Mouse (Mus musculus) thymus, adult 2 months (tissue): ENCODE results near the gene Nup62. TPM values are rescaled to one million over a fixed set of nuclear protein-coding genes. Genes with fewer than 3 reads are reported as not detected.

Experiments
- DNase-seq: peaks from one replicate; pipeline ENCODE4 v3.0.0; 2021
- H3K27ac ChIP-seq: fragments of 200-500 bp; 2 replicates; pipeline ENCODE4 v1.5.1; 2012; ENCODE audit warnings: low read length, control low read depth; ENCODE audit not compliant: control insufficient read depth, insufficient read depth
- H3K27me3 ChIP-seq: fragments of 200-500 bp; 2 replicates; pipeline ENCODE4 v1.6.1; 2012; ENCODE audit warnings: mild to moderate bottlenecking, low read length, moderate library complexity, mixed read lengths; ENCODE audit not compliant: control insufficient read depth, insufficient read depth
- H3K36me3 ChIP-seq: fragments of 200-500 bp; 2 replicates; pipeline ENCODE4 v1.6.1; 2012; ENCODE audit warnings: mild to moderate bottlenecking, low read length, moderate library complexity; ENCODE audit not compliant: control insufficient read depth, insufficient read depth
- H3K4me1 ChIP-seq: fragments of 200-500 bp; replicated peaks from 2 replicates; pipeline ENCODE4 v1.6.1; 2012; ENCODE audit warnings: low read length; ENCODE audit not compliant: control insufficient read depth, insufficient read depth
- H3K4me3 ChIP-seq: fragments of 200-500 bp; 2 replicates; pipeline ENCODE4 v1.5.1; 2012; ENCODE audit warnings: mild to moderate bottlenecking, low read length, control low read depth, moderate library complexity; ENCODE audit not compliant: control insufficient read depth, insufficient read depth
- CTCF ChIP-seq: fragments of 200-500 bp; IDR thresholded peaks from 2 replicates; pipeline ENCODE4 v1.5.1; 2012; ENCODE audit warnings: mild to moderate bottlenecking, control low read depth, low read length, moderate library complexity, borderline replicate concordance; ENCODE audit not compliant: control insufficient read depth, poor library complexity, insufficient read depth; ENCODE audit errors: extremely low read depth
- POLR2A ChIP-seq: fragments of 200-500 bp; IDR thresholded peaks from 2 replicates; pipeline ENCODE4 v1.6.1; 2012; ENCODE audit warnings: mild to moderate bottlenecking, low read length, control low read depth, moderate library complexity; ENCODE audit not compliant: control insufficient read depth, poor library complexity, insufficient read depth; ENCODE audit errors: extremely low read depth
- WGBS: fragments of 180-500 bp; shearing (Covaris S2); methylation state at CpG from one replicate; pipeline ENCODE4 v1.1.7; 2018; 5-methylcytosine and 5-hydroxymethylcytosine counted together
- polyA plus RNA-seq: library from polyadenylated mRNA; depleted of rRNA; stranded (reverse); fragments of >200 nt; gene quantifications from 2 replicates; pipeline ENCODE4 v1.2.3, GENCODE M21; 2012

Gene Nup62
- polyA plus RNA-seq, 1 experiment, result 189 TPM

DNA sequence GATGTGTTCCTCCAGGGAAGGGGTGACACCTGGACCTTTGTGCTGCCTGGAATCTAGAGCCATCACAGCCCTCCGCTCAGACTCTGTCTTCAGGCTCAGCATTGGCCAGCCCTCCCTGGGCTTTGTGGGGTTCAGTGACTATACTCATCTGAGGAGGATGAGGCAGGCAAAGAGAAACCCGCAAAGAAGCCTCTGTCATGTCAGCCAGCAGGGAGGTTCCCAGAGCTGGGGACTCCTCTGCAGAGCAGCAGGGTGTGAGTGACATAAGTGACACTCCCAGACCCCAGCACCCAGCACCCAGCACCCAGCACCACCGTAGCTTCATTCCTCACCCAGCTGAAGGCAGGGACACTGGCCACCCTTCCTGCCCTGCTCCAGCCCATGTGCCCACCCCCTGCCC is 26.4 kb upstream of the Nup62 start:
- TF ChIP-seq POLR2A, result no peak
- no peak overlapping the region for H3K27ac ChIP-seq
- 80% methylated on average over 3 of the region's 3 CpGs for WGBS
- H3K4me3 ChIP-seq, result no peak overlapping the region
- no peaks in the 10 kb centered on the region for H3K27me3 ChIP-seq
- H3K4me1 ChIP-seq, result no peaks in the 10 kb centered on the region
- no peaks in the 10 kb centered on the region for H3K36me3 ChIP-seq
- no peak for DNase-seq

GRCm38 (mm10) chr7:44790066-44790465 is 25.8 kb upstream of the Nup62 start:
- no peak for TF ChIP-seq CTCF
- TF ChIP-seq POLR2A, result no peak
- Histone ChIP-seq H3K4me1 (no peaks in the 10 kb centered on the region), H3K27ac (no peak overlapping the region), H3K27me3 (no peaks in the 10 kb centered on the region), H3K36me3 (no peaks in the 10 kb centered on the region), H3K4me3 (no peak overlapping the region)
- WGBS, result 74% methylated on average over 4 of the region's 4 CpGs
- no peak for DNase-seq

GRCm38 (mm10) chr7:44792781-44793180 is 23.1 kb upstream of the Nup62 start:
- 80% methylated on average over 6 of the region's 6 CpGs for WGBS
- H3K4me1 ChIP-seq, result no peaks in the 10 kb centered on the region
- no peak overlapping the region for H3K27ac ChIP-seq
- no peak for TF ChIP-seq CTCF
- TF ChIP-seq POLR2A, result no peak
- H3K27me3 ChIP-seq, result no peaks in the 10 kb centered on the region
- no peaks in the 10 kb centered on the region for H3K36me3 ChIP-seq
- DNase-seq, result no peak
- no peak overlapping the region for H3K4me3 ChIP-seq

- Histone ChIP-seq H3K4me1 (no peaks in the 10 kb centered on the region), H3K4me3 (no peak overlapping the region), H3K36me3 (no peaks in the 10 kb centered on the region), H3K27ac (no peak overlapping the region), H3K27me3 (no peaks in the 10 kb centered on the region)
- no peak for DNase-seq
- WGBS, result 58% methylated on average over 2 of the region's 2 CpGs
- TF ChIP-seq CTCF (no peak), POLR2A (no peak)
Observed at GRCm38 (mm10) chr7:44808927-44809326, 7.0 kb upstream of the Nup62 start.

DNA sequence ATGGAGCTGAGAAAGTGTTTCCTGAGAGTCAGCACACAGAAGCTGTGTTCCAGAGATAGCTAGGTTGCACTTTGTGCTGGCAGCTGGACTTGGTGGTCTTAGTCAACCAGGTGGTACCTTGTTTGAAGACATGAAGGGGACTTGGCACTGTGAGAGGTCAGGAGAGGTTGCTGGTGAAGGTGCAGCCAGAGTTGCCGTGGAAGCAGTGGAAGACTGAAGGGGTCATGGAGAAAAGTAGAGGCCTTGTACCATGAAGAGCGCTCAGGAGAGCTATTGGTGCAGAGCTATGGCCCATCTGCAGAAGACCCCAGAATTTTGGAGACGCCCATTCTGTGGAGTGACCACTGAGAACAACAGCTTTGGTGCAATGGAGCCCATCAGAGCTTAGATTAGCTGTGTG is 6.4 kb upstream of the Nup62 start:
- H3K27ac ChIP-seq, result no peak overlapping the region
- H3K4me3 ChIP-seq, result no peak overlapping the region
- H3K27me3 ChIP-seq, result no peaks in the 10 kb centered on the region
- no peak for DNase-seq
- 96% methylated on average over 3 of the region's 3 CpGs for WGBS
- TF ChIP-seq CTCF (no peak), POLR2A (no peak)
- H3K4me1 ChIP-seq, result no peaks in the 10 kb centered on the region
- no peaks in the 10 kb centered on the region for H3K36me3 ChIP-seq

DNA sequence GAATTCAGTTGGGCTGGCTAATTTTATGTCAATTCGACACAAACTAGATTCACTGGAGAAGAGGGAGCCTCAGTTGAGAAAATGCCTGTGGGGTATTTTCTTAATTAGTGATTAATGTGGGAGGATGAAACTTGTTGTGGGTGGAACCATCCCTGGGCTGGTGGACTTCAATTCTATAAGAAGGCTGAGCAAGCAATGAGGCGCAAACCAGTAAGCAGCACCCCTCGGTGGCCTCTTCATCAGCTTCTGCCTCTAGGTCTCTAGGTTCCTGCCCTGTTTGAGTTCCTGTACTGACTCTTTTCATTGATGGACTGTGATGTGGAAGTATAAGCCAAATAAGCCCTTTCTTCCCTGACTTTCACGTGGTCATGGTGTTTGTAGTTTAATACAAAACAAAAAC is 5.5 kb upstream of the Nup62 start:
- peaks cover 4% of the 10 kb centered on the region for H3K4me1 ChIP-seq
- H3K4me3 ChIP-seq, result no peak overlapping the region
- TF ChIP-seq CTCF, result no peak
- TF ChIP-seq POLR2A, result no peak
- H3K27ac ChIP-seq, result no peak overlapping the region
- WGBS, result 82% methylated on average over 4 of the region's 4 CpGs
- no peaks in the 10 kb centered on the region for H3K27me3 ChIP-seq
- no peaks in the 10 kb centered on the region for H3K36me3 ChIP-seq
- DNase-seq, result no peak

GRCm38 (mm10) chr7:44810819-44811557 is 4.9 kb upstream of the Nup62 start:
- Histone ChIP-seq H3K27ac (no peak overlapping the region), H3K36me3 (no peaks in the 10 kb centered on the region), H3K4me1 (peaks cover 4% of the 10 kb centered on the region), H3K27me3 (no peaks in the 10 kb centered on the region), H3K4me3 (no peak overlapping the region)
- WGBS, result 94% methylated on average over 7 of the region's 7 CpGs
- DNase-seq, result no peak
- TF ChIP-seq POLR2A (no peak), CTCF (no peak)
